Mouse (Mus musculus) kidney, postnatal 0 days (tissue): ENCODE results near the gene Znrf1. TPM values are rescaled to one million over a fixed set of nuclear protein-coding genes. Genes with fewer than 3 reads are reported as not detected.
A peak's percentile ranks its signal among the peaks of the same experiment; 100 is the strongest.

ENCODE experiments used
- ATAC-seq: fragments of 200-750 bp; cut with Nextera tagmentation; replicated peaks from 2 replicates; pipeline ENCODE4 v1.8.0; 2017; ENCODE audit warnings: low read depth, moderate number of reproducible peaks, moderate TSS enrichment, moderate library complexity; ENCODE audit not compliant: low FRiP score
- DNase-seq: peaks from one replicate; pipeline ENCODE4 v3.0.0-alpha.2; 2016; ENCODE audit warnings: low spot score
- H3K27ac ChIP-seq: fragments of 300-500 bp; sonication (generic); 2 replicates; pipeline ENCODE4 v1.5.1; 2014; ENCODE audit warnings: mild to moderate bottlenecking
- H3K27me3 ChIP-seq: fragments of 300-500 bp; sonication (generic); 2 replicates; pipeline ENCODE4 v1.6.1; 2014; ENCODE audit warnings: low read length, mixed read lengths; ENCODE audit not compliant: insufficient read depth
- H3K36me3 ChIP-seq: fragments of 300-500 bp; sonication (generic); 2 replicates; pipeline ENCODE4 v1.6.1; 2014; ENCODE audit warnings: low read length, mixed read lengths; ENCODE audit not compliant: insufficient read depth
- H3K4me1 ChIP-seq: fragments of 300-500 bp; sonication (generic); replicated peaks from 2 replicates; pipeline ENCODE4 v1.6.1; 2014; ENCODE audit warnings: antibody characterized with exemption, low read length, mixed read lengths; ENCODE audit not compliant: insufficient read depth
- H3K4me2 ChIP-seq: fragments of 300-500 bp; sonication (generic); 2 replicates; pipeline ENCODE4 v1.6.1; 2014; ENCODE audit warnings: mild to moderate bottlenecking, low read length, moderate library complexity, mixed read lengths
- H3K4me3 ChIP-seq: fragments of 300-500 bp; sonication (generic); replicated peaks from 2 replicates; pipeline ENCODE4 v1.5.1; 2014; ENCODE audit warnings: low read depth, low read length
- H3K9ac ChIP-seq: fragments of 300-500 bp; sonication (generic); 2 replicates; pipeline ENCODE4 v1.6.1; 2014; ENCODE audit warnings: low read depth, low read length
- H3K9me3 ChIP-seq: fragments of 300-500 bp; sonication (generic); replicated peaks from 2 replicates; pipeline ENCODE4 v1.6.1; 2016; ENCODE audit warnings: low read length, inconsistent platforms, mixed read lengths
- CTCF ChIP-seq: IDR thresholded peaks from 2 replicates; pipeline ENCODE4 v1.5.1; 2016; ENCODE audit warnings: antibody characterized with exemption, low read depth, mild to moderate bottlenecking, moderate library complexity
- WGBS: fragments of 180-500 bp; shearing (Covaris S2); extraction: QIAGEN DNeasy Blood & Tissue Kit; methylation state at CpG from one replicate; pipeline ENCODE4 v1.1.7; 2014; 5-methylcytosine and 5-hydroxymethylcytosine counted together
- polyA plus RNA-seq: library from polyadenylated mRNA; unstranded; fragments of >200 nt; fragmentation: Nextera tagmentation; extraction: Ambion mirVana; gene quantifications from 2 replicates; pipeline ENCODE4 v1.2.1, GENCODE M21; 2015

Znrf1 gene
- polyA plus RNA-seq, 1 experiment from 2014 or later, result 22.5 TPM

- 14% methylated on average over 1 of the region's 1 CpGs for WGBS
- Histone ChIP-seq H3K9me3 (no peaks in the 10 kb centered on the region), H3K27ac (peak overlapping the region; percentile 78), H3K36me3 (no peaks in the 10 kb centered on the region), H3K27me3 (no peaks in the 10 kb centered on the region), H3K4me1 (peaks cover 28% of the 10 kb centered on the region), H3K4me2 (no peak overlapping the region), H3K4me3 (no peak overlapping the region), H3K9ac (no peak overlapping the region)
- ATAC-seq (peak; percentile 81; the same call in 1 of the 2 replicates), DNase-seq (peak; percentile 93)
- TF ChIP-seq CTCF, result no peak
Measured at GRCm38 (mm10) chr8:111597310-111597709, 61.4 kb downstream of the Znrf1 start.

GRCm38 (mm10) chr8:111599707-111600444 lies 64.0 kb downstream of the Znrf1 start:
- 0 out of 2 replicates have a peak, but pooled peaks have one; percentile 9 for TF ChIP-seq CTCF
- no peak overlapping the region for H3K4me3 ChIP-seq
- 60% methylated on average over 9 of the region's 9 CpGs for WGBS
- DNase-seq (no peak), ATAC-seq (no peak)
- no peaks in the 10 kb centered on the region for H3K9me3 ChIP-seq
- H3K4me2 ChIP-seq, result no peak overlapping the region
- no peak overlapping the region for H3K9ac ChIP-seq
- no peaks in the 10 kb centered on the region for H3K27me3 ChIP-seq
- peaks cover 26% of the 10 kb centered on the region for H3K4me1 ChIP-seq
- H3K36me3 ChIP-seq, result no peaks in the 10 kb centered on the region
- H3K27ac ChIP-seq, result 0 out of 2 replicates have a peak overlapping the region, but pooled peaks have one; percentile 13

GRCm38 (mm10) chr8:111602050-111602449 lies 66.2 kb downstream of the Znrf1 start:
- Histone ChIP-seq H3K27me3 (no peaks in the 10 kb centered on the region), H3K9ac (no peak overlapping the region), H3K36me3 (0 out of 2 replicates have a peak, but pooled peaks cover 3% of the 10 kb centered on the region), H3K27ac (no peak overlapping the region), H3K4me1 (peaks cover 7% of the 10 kb centered on the region), H3K4me3 (no peak overlapping the region), H3K9me3 (no peaks in the 10 kb centered on the region), H3K4me2 (no peak overlapping the region)
- no peak for ATAC-seq
- no peak for TF ChIP-seq CTCF
- 95% methylated on average over 4 of the region's 4 CpGs for WGBS
- no peak for DNase-seq

GRCm38 (mm10) chr8:111604986-111605385 lies 69.1 kb downstream of the Znrf1 start:
- no peak for TF ChIP-seq CTCF
- H3K4me3 ChIP-seq, result no peak overlapping the region
- no peaks in the 10 kb centered on the region for H3K9me3 ChIP-seq
- no peak for ATAC-seq
- no peaks in the 10 kb centered on the region for H3K4me1 ChIP-seq
- 88% methylated on average over 2 of the region's 2 CpGs for WGBS
- H3K4me2 ChIP-seq, result no peak overlapping the region
- H3K36me3 ChIP-seq, result 0 out of 2 replicates have a peak, but pooled peaks cover 3% of the 10 kb centered on the region
- no peak overlapping the region for H3K27ac ChIP-seq
- DNase-seq, result no peak
- no peaks in the 10 kb centered on the region for H3K27me3 ChIP-seq
- H3K9ac ChIP-seq, result no peak overlapping the region

GRCm38 (mm10) chr8:111606961-111607360 lies 71.1 kb downstream of the Znrf1 start:
- no peak for ATAC-seq
- H3K4me1 ChIP-seq, result no peaks in the 10 kb centered on the region
- no peak for TF ChIP-seq CTCF
- 72% methylated on average over 9 of the region's 9 CpGs for WGBS
- no peak overlapping the region for H3K4me2 ChIP-seq
- peak; percentile 22 for DNase-seq
- no peak overlapping the region for H3K27ac ChIP-seq
- H3K27me3 ChIP-seq, result no peaks in the 10 kb centered on the region
- H3K9me3 ChIP-seq, result no peaks in the 10 kb centered on the region
- 0 out of 2 replicates have a peak, but pooled peaks cover 3% of the 10 kb centered on the region for H3K36me3 ChIP-seq
- H3K4me3 ChIP-seq, result no peak overlapping the region
- H3K9ac ChIP-seq, result no peak overlapping the region

- DNase-seq, result no peak
- Histone ChIP-seq H3K9ac (no peak overlapping the region), H3K4me2 (no peak overlapping the region), H3K27ac (no peak overlapping the region), H3K27me3 (no peaks in the 10 kb centered on the region), H3K4me3 (no peak overlapping the region), H3K9me3 (no peaks in the 10 kb centered on the region), H3K36me3 (0 out of 2 replicates have a peak, but pooled peaks cover 3% of the 10 kb centered on the region), H3K4me1 (no peaks in the 10 kb centered on the region)
- TF ChIP-seq CTCF, result no peak
- WGBS, result 76% methylated on average over 7 of the region's 7 CpGs
- no peak for ATAC-seq
Measured at GRCm38 (mm10) chr8:111607414-111607813, 71.5 kb downstream of the Znrf1 start.

- DNase-seq, result no peak
- Histone ChIP-seq H3K9ac (no peak overlapping the region), H3K4me2 (no peak overlapping the region), H3K27ac (no peak overlapping the region), H3K27me3 (no peaks in the 10 kb centered on the region), H3K9me3 (no peaks in the 10 kb centered on the region), H3K4me3 (no peak overlapping the region), H3K36me3 (no peaks in the 10 kb centered on the region), H3K4me1 (no peaks in the 10 kb centered on the region)
- TF ChIP-seq CTCF, result no peak
- 69% methylated on average over 5 of the region's 5 CpGs for WGBS
- no peak for ATAC-seq
Measured at GRCm38 (mm10) chr8:111613181-111613580, 77.3 kb downstream of the Znrf1 start.
